Mouse (Mus musculus): Measurements from ENCODE around the gene Olfr692. TPM values are rescaled to one million over a fixed set of nuclear protein-coding genes. Genes with fewer than 3 reads are reported as not detected.
A peak's percentile ranks its signal among the peaks of the same experiment; 100 is the strongest.

Olfr692 gene
- polyA plus RNA-seq, 1 experiment = not detected

DNA sequence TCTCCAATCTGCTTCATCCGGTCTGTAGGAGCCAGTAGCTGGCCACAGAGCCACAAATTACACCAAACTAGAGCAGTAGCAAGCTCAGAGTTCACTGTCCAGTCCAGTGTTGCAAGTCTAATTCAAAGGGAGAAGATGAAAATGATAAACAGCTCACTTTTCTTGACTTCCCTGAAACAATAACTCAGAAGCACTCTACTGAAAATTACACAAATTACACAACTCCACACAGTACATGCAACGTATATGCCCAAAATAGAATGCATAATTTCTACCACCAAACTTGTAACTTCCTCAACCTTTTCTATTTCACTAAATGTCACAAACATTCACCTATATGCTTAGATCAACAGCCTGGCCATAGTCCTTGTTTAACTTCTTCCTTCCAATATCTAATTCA is 22.2 kb downstream of the Olfr692 start:
- DNase-seq = peak in 1 of 2 experiments; percentile 24
- TF ChIP-seq CTCF (IDR thresholded peaks at IDR 0.05; ENCODE audit: borderline replicate concordance, insufficient read depth, low read depth, low read length) (no peak), POLR2A (IDR thresholded peaks at IDR 0.05; ENCODE audit: borderline replicate concordance, insufficient read depth, low read length) (no peak)
- H3K27me3 ChIP-seq (ENCODE audit: control insufficient read depth, insufficient read depth, low read length) = no peaks in the 10 kb centered on the region
- no peak overlapping the region for H3K4me3 ChIP-seq (replicated peaks; ENCODE audit: insufficient read depth, low read depth, low read length)
- H3K27ac ChIP-seq (ENCODE audit: insufficient read depth, low read length) = no peak overlapping the region
- 61% methylated on average over 2 of the region's 2 CpGs for WGBS
- H3K4me1 ChIP-seq (ENCODE audit: control insufficient read depth, insufficient read depth, low read length) = peaks cover 9% of the 10 kb centered on the region; the same call in 1 of the 2 replicates

DNA sequence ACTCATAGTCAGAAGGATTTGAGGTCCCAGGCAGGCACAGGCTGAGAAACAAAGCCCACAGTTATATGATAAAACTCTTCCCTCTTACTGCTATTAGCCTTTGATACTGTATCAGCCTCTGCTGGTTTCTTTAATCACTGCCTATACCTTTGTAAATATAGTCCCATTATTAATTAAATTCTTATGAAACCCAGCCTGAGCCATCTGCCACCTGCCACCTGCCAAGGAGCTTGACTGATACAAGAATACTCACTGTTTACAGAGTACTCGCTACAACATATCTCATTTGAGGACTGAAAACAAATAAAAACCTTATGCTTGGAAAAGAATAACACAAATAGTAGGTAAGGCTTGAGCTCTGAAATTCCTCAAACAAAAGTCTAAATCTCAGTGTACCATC is 26.6 kb downstream of the Olfr692 start:
- Histone ChIP-seq H3K4me3 (replicated peaks; ENCODE audit: insufficient read depth, low read depth, low read length) (no peak overlapping the region), H3K27ac (ENCODE audit: insufficient read depth, low read length) (no peak overlapping the region), H3K4me1 (ENCODE audit: control insufficient read depth, insufficient read depth, low read length) (peaks cover 9% of the 10 kb centered on the region; the same call in 1 of the 2 replicates), H3K27me3 (ENCODE audit: control insufficient read depth, insufficient read depth, low read length) (no peaks in the 10 kb centered on the region)
- WGBS = 12% methylated on average over 1 of the region's 1 CpGs
- peak; percentile 58 to 76 for DNase-seq
- TF ChIP-seq CTCF (IDR thresholded peaks at IDR 0.05; ENCODE audit: borderline replicate concordance, insufficient read depth, low read depth, low read length) = no peak
- no peak for TF ChIP-seq POLR2A (IDR thresholded peaks at IDR 0.05; ENCODE audit: borderline replicate concordance, insufficient read depth, low read length)

DNA sequence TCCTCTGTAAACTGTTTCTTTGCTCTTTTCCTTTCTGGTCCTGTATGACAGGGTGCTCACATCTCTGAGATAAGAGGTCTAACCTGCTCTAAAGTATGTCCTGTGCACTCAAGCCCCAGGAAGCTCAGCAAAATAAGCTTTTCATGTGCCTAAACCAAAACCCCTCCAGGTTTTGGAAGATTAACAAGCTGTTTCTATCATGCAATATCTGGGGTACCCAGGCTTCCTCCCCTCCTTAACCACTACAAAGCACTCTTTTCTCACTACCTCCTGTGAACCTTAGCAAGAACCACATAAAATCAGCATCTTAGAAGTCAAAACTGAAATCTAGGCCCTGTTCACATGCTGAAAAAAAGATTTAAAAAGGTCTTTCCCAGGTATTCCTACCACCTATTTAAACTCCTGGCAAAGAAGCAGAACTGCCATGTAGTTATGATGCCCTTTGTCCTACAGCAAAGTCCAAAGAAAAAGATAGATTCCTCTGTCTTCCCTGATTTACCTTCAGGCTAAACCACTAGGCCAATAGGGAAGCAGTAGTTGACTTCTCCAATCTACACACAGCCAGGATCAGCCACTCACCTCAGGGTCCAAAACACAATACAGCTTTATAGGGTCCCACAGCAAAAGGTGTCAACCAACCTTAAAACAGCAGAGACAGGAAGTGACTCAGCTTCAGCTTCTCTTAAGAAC is 27.2 kb downstream of the Olfr692 start:
- H3K4me3 ChIP-seq (replicated peaks; ENCODE audit: insufficient read depth, low read depth, low read length) = no peak overlapping the region
- TF ChIP-seq POLR2A (IDR thresholded peaks at IDR 0.05; ENCODE audit: borderline replicate concordance, insufficient read depth, low read length) (no peak), CTCF (IDR thresholded peaks at IDR 0.05; ENCODE audit: borderline replicate concordance, insufficient read depth, low read depth, low read length) (no peak)
- H3K4me1 ChIP-seq (ENCODE audit: control insufficient read depth, insufficient read depth, low read length) = peaks cover 9% of the 10 kb centered on the region; the same call in 1 of the 2 replicates
- no peaks in the 10 kb centered on the region for H3K27me3 ChIP-seq (ENCODE audit: control insufficient read depth, insufficient read depth, low read length)
- DNase-seq = no peak
- H3K27ac ChIP-seq (ENCODE audit: insufficient read depth, low read length) = peak overlapping the region; percentile 47; the same call in 1 of the 2 replicates

DNA sequence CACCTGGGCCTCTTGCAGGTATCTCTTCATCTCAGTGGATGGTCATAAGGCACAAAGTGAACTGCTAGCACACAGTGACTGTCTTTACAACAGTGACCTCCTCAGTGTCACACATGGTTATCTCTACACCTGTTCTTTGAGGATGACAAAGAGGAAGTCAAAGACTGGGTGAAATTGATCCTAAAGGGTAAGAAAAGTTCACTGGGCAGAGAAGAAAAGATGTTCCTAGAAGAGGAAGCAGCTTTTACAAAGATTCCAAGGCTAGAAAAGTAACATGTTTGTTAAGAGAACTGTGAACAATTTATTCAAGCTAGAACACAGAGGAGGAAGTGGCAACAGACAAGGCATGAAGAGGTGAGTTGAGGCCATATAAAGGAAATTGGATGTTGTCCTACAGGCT is 28.1 kb downstream of the Olfr692 start:
- Histone ChIP-seq H3K27ac (ENCODE audit: insufficient read depth, low read length) (no peak overlapping the region), H3K4me3 (replicated peaks; ENCODE audit: insufficient read depth, low read depth, low read length) (no peak overlapping the region), H3K27me3 (ENCODE audit: control insufficient read depth, insufficient read depth, low read length) (no peaks in the 10 kb centered on the region), H3K4me1 (ENCODE audit: control insufficient read depth, insufficient read depth, low read length) (peaks cover 9% of the 10 kb centered on the region; the same call in 1 of the 2 replicates)
- DNase-seq = no peak
- TF ChIP-seq POLR2A (IDR thresholded peaks at IDR 0.05; ENCODE audit: borderline replicate concordance, insufficient read depth, low read length) = no peak
- TF ChIP-seq CTCF (IDR thresholded peaks at IDR 0.05; ENCODE audit: borderline replicate concordance, insufficient read depth, low read depth, low read length) = no peak

DNA sequence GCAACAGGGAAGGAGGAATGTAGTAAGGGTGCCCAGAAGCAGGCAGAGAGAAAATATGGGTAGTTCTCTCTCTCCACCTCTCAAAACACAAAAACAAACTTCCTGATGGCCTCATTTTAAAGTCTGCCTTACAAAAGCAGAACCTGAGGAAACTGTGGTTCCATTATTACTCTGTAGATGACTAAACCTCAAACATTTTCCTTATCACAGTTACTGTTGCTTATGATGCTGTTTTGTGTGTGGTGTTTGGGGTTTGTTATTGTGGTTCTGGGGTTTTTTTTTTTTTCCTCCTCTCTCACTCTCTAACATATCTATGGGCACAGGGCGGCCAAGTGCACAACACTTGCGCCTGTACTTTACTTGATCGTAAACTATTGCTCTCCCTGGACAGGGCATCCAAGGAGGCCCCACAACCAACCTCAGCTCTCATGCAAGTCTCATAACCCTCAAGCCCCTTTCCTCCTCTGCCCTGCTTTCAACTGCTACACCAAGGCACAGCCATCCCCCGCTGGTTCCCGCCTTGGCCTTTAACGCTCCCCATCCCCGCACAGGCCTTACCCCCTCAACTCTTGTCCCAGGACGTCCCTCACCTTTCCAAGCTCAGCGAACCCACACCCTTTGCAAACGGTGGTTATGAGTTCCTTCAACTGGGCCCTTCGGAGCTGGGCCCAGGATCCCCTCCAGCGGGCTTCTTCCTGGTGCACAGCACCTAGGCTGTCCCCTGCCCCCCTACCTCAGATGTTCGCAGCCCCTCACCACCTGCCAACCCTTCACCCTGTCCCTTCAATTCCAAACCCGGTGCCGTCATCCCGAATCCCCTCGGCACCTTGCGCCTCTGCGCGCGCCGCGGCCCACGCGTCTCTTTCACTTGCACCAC is 31.3 kb downstream of the Olfr692 start:
- Histone ChIP-seq H3K27me3 (ENCODE audit: control insufficient read depth, insufficient read depth, low read length) (no peaks in the 10 kb centered on the region), H3K27ac (ENCODE audit: insufficient read depth, low read length) (peak overlapping the region; percentile 21), H3K4me3 (replicated peaks; ENCODE audit: insufficient read depth, low read depth, low read length) (peak overlapping the region; percentile 65), H3K4me1 (ENCODE audit: control insufficient read depth, insufficient read depth, low read length) (peaks cover 6% of the 10 kb centered on the region; the same call in 1 of the 2 replicates)
- TF ChIP-seq CTCF (IDR thresholded peaks at IDR 0.05; ENCODE audit: borderline replicate concordance, insufficient read depth, low read depth, low read length) (no peak), POLR2A (IDR thresholded peaks at IDR 0.05; ENCODE audit: borderline replicate concordance, insufficient read depth, low read length) (no peak)
- under 1% methylated on average over 25 of the region's 25 CpGs for WGBS
- DNase-seq = no peak

DNA sequence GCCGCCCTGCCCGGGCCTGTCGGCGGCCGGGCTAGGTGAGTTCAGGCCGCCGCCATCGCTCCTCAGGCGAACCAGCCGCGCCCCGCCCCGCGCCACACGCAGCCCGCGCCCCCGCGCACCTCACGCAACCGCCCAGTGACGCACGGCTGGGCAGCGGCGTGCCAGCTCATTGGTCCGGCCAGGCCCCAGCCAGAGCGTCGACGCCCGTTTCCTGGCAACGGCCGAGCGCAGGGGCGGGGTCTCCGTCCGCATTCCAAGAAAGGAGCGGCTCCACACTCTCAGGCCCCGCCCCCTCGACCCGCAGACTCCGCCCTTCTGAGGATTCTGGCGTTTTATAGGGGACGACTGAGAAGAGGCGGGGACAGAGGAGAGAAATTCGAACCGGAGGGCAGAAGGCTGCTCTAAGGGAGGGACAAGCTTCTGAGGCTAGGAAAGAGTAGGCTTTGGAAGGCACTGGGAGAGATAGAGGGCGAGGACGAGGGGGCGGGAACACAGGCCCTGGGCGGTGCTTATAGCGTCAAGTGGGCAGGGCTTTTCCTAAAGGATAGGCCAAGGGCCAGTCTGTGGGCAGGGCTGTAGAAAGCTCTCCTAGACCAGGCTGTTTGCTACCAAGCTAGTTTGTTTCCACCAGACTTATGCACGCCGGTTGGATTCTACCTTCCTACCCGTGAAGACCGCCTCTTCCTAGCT is 32.0 kb downstream of the Olfr692 start, which contains the start of gene Fam160a2:
TSS of gene Fam160a2 (minus strand) at position 120 of the 690 bp plus-strand sequence.
- Histone ChIP-seq H3K4me1 (ENCODE audit: control insufficient read depth, insufficient read depth, low read length) (peaks cover under 1% of the 10 kb centered on the region; the same call in 1 of the 2 replicates), H3K27ac (ENCODE audit: insufficient read depth, low read length) (peak within 1 kb of the TSS; percentile 64), H3K27me3 (ENCODE audit: control insufficient read depth, insufficient read depth, low read length) (no peaks in the 10 kb centered on the region), H3K4me3 (replicated peaks; ENCODE audit: insufficient read depth, low read depth, low read length) (peak within 1 kb of the TSS; percentile 70)
- peak; percentile 83 for TF ChIP-seq POLR2A (IDR thresholded peaks at IDR 0.05; ENCODE audit: borderline replicate concordance, insufficient read depth, low read length)
- no peak for TF ChIP-seq CTCF (IDR thresholded peaks at IDR 0.05; ENCODE audit: borderline replicate concordance, insufficient read depth, low read depth, low read length)
- WGBS = under 1% methylated on average over 55 of the region's 55 CpGs
- peak; percentile 100 for DNase-seq

DNA sequence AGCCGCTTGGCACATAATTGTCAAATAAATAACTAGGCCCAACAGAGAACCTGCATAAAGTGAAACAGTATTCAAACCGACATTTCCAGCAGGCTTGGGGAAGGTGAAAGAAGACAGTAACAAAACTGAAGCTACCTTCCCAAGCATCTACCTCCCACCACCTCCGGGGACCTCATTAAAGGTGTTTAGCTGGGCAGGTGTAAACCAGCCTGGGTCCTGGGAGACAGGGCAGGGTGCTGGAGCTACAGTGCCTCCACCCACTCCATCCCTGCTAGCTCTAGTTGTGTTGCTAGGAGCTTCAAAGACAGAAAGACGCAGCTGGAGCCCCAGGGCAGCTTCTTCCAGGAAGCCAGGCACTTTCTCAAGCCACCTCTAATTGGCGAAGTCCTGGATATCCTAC is 36.2 kb downstream of the Olfr692 start, which contains the start of gene Cnga4:
TSS of gene Cnga4 (plus strand) at position 301 of the 400 bp plus-strand sequence.
- Histone ChIP-seq H3K27me3 (ENCODE audit: control insufficient read depth, insufficient read depth, low read length) (no peaks in the 10 kb centered on the region), H3K4me3 (replicated peaks; ENCODE audit: insufficient read depth, low read depth, low read length) (no peak within 1 kb of the TSS), H3K27ac (ENCODE audit: insufficient read depth, low read length) (no peak within 1 kb of the TSS), H3K4me1 (ENCODE audit: control insufficient read depth, insufficient read depth, low read length) (no peaks in the 10 kb centered on the region)
- 81% methylated on average over 5 of the region's 5 CpGs for WGBS
- TF ChIP-seq POLR2A (IDR thresholded peaks at IDR 0.05; ENCODE audit: borderline replicate concordance, insufficient read depth, low read length) (no peak), CTCF (IDR thresholded peaks at IDR 0.05; ENCODE audit: borderline replicate concordance, insufficient read depth, low read depth, low read length) (no peak)
- no peak for DNase-seq
